Mouse (Mus musculus) urinary bladder, adult 18-20 months (tissue): ENCODE results near the gene Ttf1.

Experiments used
- DNase-seq, 2 experiments: peaks; one replicate each; pipeline ENCODE4 v3.0.0; 2022; ENCODE audit warnings: low spot score in 2 of 2, mixed read lengths in 2 of 2

Gene Ttf1

GRCm38 (mm10) chr2:29124936-29125701, 65.1 kb downstream of the Ttf1 start:
- DNase-seq = peak; percentile 99 to 100

GRCm38 (mm10) chr2:29130118-29130899, 70.2 kb downstream of the Ttf1 start:
- no peak for DNase-seq

GRCm38 (mm10) chr2:29135161-29135560, 75.1 kb downstream of the Ttf1 start:
- DNase-seq = no peak
